Mouse (Mus musculus) activated CD4-positive, CD25-positive, alpha-beta regulatory T cell, adult 4 months (primary cell): ENCODE data around the gene Prdm15. TPM values are rescaled to one million over a fixed set of nuclear protein-coding genes. Genes with fewer than 3 reads are reported as not detected.

ENCODE experiments used
- ATAC-seq: one replicate; pipeline ENCODE4 v1.8.0; 2017
- polyA plus RNA-seq, 2 experiments: library from polyadenylated mRNA; unstranded; fragments of 100-300 nt; shearing (Covaris generic); gene quantifications; one replicate each; pipeline ENCODE4 v1.2.1; 2017

Gene Prdm15
- polyA plus RNA-seq, 2 experiments from 2014 or later = 10.6 to 14.5 TPM

- ATAC-seq = no peak
Observed at GRCm38 (mm10) chr16:97817414-97817813, 34.2 kb downstream of the Prdm15 start.

DNA sequence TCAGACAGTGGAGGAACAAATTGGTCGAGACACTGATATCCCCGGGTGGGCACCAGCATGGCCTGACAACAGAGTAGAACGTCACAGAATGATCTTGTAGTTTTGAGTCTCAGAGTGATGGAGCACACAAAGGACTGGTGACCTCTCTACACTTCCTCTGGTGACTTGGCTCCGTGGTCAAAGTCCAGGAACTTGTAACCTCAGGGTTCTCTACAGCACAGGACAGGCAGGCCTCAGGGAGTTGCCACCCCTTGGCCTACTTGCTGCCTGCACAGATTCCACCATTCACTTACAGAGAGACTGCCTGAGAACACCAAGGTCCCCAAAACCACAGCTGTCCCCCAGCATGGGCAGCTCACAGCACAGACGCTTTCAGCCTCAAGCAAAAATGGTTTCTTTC lies 36.4 kb downstream of the Prdm15 start:
- no peak for ATAC-seq

- ATAC-seq = no peak
Observed at GRCm38 (mm10) chr16:97814060-97814459, 37.6 kb downstream of the Prdm15 start.

- ATAC-seq = no peak
Observed at GRCm38 (mm10) chr16:97808881-97809280, 42.8 kb downstream of the Prdm15 start.

DNA sequence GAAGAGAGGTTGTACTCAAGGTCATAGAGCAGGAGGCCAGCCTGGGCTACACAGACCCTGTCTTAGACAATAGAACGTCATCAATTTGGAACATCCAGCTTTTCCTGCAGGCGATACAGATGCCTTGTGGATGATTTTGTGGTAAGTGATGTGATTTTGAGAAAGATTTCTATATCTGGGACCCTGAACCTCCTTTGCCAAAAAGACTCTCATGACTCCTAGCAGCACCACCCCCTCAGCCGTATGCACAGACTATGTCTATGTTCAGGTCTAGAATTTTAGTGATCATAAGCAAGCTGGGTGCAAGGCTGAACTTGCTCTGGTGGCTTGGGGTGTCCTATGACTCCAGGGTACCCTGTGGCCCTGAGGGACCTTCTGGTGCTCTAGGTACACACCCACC lies 46.0 kb downstream of the Prdm15 start:
- ATAC-seq = no peak

DNA sequence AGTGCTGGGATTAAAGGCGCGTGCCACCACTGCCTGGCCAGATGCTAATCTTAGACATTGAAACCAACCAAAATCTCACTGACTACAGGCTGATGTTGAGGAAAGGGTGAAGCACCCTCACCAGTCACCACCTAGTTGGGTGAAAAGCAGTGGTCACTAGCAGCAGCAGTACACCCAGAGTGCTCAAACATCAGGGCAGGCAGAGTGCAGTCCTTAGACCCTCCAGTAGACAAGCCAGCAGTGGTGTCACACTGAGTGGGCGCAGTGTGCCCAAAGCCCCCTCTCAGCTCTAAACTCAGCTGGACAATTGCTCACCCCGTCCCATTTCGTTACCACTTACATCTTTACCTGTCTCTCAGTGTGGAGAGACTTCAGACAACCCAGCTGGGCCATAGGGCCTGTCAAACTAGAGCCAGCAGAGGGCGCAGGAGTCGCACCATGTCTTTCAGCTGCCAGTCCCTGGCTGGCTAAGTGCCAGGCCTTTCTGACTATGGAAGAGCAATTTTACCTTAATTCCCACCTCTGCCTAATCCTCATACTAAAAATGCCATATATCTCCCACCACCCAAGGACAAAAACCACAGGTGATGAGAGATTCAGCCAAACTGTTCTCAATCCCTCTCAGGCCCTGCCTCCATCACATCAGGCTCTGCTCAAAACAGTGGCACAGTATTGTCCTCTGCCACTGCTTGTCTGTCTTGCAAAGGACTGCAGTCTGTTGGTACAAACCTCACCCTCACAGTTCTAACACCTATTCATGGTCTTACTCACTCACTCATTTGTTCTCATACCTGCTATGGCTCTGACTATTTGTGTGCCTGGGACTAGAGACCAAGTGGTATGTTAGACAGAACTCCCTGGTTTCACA lies 46.7 kb downstream of the Prdm15 start:
- peak; percentile 69 for ATAC-seq

GRCm38 (mm10) chr16:97797950-97798869 lies 53.4 kb downstream of the Prdm15 start:
- ATAC-seq = peak; percentile 32

GRCm38 (mm10) chr16:97797212-97797611 lies 54.4 kb downstream of the Prdm15 start:
- ATAC-seq = no peak

- no peak for ATAC-seq
Observed at GRCm38 (mm10) chr16:97794256-97794655, 57.4 kb downstream of the Prdm15 start.

DNA sequence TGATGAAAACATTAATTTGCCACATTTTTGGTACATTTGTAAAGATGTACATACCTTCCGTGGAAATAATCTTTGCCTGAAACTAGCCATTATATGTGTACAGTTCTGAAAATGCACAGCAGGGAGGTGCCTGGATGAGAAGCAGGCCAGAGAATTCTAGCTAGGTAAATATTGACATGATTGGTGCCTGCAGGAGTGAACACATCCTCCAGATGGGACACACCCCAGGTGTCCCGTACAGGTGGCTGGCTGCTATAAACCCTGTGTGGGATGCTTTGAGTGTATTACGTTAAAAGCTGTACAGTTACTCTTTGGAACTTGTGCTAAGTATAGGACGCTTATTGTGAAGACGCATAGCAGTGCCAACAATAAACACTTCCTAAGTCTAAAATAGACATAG lies 68.6 kb downstream of the Prdm15 start:
- no peak for ATAC-seq

DNA sequence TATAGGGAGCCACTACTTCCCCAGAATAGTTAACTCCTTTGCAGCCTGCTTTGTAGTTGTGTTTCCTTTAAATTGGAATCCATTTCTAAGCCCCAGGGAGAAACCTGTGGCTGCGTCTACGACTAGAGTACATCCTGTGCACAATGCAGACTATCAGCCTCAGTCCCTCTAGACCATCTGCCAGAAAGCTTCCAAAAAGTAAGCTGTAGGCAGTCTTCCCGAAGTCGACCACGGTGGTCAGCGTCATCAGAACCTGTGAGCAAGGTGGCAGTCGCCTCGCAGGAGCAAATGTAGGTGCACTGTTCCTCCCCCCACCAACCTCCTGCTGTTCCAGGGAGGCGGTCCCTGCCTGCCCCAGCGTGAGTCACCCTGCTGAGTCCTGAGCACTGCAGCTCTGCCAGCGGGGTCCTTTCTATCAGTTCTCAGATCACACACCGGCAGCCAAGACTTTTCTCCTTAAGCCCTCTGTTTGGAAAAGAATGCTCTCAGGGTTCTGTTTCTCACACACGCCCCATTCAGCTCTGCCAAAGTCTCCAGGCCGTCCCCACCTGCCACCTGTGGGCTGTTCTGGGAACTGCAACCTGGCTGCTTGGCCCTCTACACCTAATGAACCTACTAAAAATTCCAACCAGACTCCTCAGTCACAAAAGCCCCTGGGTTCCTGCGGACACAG lies 73.2 kb downstream of the Prdm15 start:
- ATAC-seq = peak; percentile 90

DNA sequence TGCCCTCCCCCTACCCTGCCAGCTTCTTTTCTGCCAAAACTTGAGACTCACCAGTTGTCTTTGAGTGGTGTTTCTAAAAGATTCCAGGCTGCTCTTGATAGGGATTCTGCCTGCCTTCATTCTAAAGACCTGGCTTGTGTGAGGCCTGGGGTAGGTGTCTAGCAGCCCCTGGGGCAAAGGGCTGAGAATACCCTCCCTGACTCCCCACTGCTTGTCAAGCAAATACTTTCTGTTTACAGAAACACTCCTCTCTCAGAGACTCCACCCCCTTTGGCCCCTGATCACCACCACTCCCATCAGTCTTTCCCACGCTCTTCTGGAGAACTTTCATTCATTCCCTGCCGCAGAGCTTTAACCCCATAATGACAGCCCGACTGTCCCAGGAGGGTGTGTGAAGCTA lies 85.1 kb downstream of the Prdm15 start:
- no peak for ATAC-seq

GRCm38 (mm10) chr16:97764626-97765025 lies 87.0 kb downstream of the Prdm15 start:
- no peak for ATAC-seq

DNA sequence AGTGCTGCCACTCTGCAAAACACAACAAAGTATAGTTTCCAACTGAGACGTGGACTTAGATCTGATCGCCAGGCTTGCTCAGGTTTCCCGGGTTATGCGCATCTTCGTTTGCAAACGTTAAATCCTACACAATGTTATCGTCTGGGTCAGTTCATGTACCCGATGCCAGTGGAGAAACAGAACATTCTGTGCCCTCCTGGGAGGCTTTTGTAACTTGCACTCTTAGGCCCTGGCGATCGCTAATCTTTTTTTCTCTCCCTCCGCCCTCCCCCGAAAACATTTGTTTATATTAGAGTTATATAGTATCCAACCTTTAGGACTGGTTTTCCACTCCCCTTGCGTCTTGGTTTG lies 87.7 kb downstream of the Prdm15 start:
- no peak for ATAC-seq

DNA sequence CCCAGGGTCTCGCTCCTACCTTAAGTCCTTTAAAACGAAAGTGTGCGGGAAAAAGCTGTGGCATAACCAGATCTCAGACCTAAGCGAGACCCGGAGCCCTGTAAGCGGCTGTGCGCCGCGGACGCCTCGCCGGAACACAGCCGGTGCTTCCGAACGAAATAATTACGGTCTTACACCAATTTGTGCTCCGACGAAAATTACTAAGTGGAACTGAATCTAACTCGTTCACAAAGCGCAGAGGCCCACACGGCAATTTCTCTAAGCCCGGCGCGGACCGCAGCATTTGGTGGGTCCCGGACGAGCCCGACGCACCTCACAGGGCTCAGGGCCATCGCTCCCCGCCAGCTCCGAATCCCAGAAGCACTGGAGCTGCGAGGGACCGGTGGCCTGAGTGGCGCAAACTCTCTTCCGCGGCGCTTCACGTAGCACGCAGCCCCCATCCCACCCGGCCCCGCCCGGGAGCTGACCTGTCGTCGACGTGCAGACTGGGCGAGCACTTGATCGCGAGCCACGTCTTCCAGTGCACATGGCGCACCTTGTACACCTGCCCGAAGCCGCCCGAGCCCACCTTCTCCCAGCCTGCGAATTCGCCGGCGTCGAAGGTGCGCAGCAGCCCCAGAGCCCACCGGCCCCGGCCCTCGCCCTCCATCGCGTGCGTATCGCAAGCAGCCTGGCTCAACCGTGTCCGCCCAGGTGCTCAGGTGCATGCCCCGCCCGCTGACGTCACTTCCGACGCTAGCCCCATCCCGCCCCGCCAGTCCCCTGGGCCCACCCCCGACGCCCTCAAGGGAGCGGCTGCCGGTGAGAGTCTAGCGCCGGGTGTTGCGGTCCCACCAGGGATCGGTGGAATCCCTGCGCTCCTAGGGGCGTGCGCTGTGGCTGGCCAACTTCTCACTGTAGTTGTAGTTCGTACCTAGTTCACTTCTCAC lies 88.3 kb downstream of the Prdm15 start, which contains the start of gene Ripk4:
TSS of gene Ripk4 (minus strand) at position 727 of the 929 bp plus-strand sequence.
- peak; percentile 73 for ATAC-seq

GRCm38 (mm10) chr16:97761782-97762181 lies 89.9 kb downstream of the Prdm15 start:
- no peak for ATAC-seq

GRCm38 (mm10) chr16:97759681-97760080 lies 92.0 kb downstream of the Prdm15 start:
- no peak for ATAC-seq

DNA sequence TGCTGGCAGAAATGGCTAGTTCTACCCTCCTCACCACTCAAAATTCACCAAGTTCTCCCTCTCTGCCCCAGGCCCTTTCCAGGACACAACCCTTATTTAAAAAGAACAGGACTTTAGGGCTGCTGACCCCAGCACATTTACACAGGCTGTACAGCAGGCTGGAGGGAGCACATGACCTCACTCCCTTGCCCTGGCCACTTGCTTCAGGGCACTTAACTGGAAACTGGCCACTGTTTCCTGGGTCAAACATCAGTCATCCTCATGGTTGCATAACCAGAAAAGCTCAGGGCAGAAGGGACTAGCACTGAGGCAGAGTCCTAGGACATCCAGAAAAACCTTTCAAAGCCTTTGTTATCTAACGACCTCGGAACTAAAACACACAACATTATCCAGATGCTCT lies 93.4 kb downstream of the Prdm15 start:
- no peak for ATAC-seq

GRCm38 (mm10) chr16:97756460-97756859 lies 95.2 kb downstream of the Prdm15 start:
- ATAC-seq = no peak

- no peak for ATAC-seq
Observed at GRCm38 (mm10) chr16:97752316-97752941, 99.2 kb downstream of the Prdm15 start.

- ATAC-seq = no peak
Observed at GRCm38 (mm10) chr16:97751884-97752283, 99.8 kb downstream of the Prdm15 start.
